Mouse (Mus musculus): Measurements from ENCODE around the gene Arhgef15. TPM values are rescaled to one million over a fixed set of nuclear protein-coding genes. Genes with fewer than 3 reads are reported as not detected.
"Not testable (repeated sequence)": the region's sequence is repeated elsewhere in the genome, so short reads cannot be mapped to it uniquely, and the experiment has no call there.

Arhgef15 gene
- 10.7 and 10.8 TPM in 2 replicates for polyA plus RNA-seq (2014; fragmentation: Nextera tagmentation; extraction: Ambion mirVana)

- peak within 1 kb of the TSS; percentile 63 to 76 for H3K27ac ChIP-seq (replicated peaks in 1 of 2; ENCODE audit: control insufficient read depth in 1 of 2, insufficient read depth in 1 of 2, low read depth in 2 of 2, low read length in 2 of 2)
- H3K36me3 ChIP-seq (ENCODE audit: control insufficient read depth, insufficient read depth, low read length) = no peaks in the 10 kb centered on the region
- H3K9me3 ChIP-seq (ENCODE audit: control insufficient read depth, low read length) = no peaks in the 10 kb centered on the region
- H3K4me1 ChIP-seq (ENCODE audit: control insufficient read depth in 2 of 2, insufficient read depth in 2 of 2, low read length in 2 of 2) = peaks cover 6 to 17% of the 10 kb centered on the region in 2 experiments
- WGBS = 37% methylated on average over 8 of the region's 8 CpGs
- no peak for ATAC-seq (ENCODE audit: insufficient number of reproducible peaks, insufficient read depth, low FRiP score, low read depth)
- peak within 1 kb of the TSS; percentile 53 for H3K4me2 ChIP-seq (ENCODE audit: low read length)
- H3K9ac ChIP-seq (ENCODE audit: low read length) = peak within 1 kb of the TSS; percentile 62
- H3K4me3 ChIP-seq (ENCODE audit: control insufficient read depth in 1 of 2, insufficient read depth in 1 of 2, low read depth in 1 of 2, low read length in 2 of 2) = peak within 1 kb of the TSS; percentile 36 to 42
- H3K27me3 ChIP-seq (ENCODE audit: control insufficient read depth, insufficient read depth, low read length) = peaks cover 13% of the 10 kb centered on the region; the same call in 1 of the 2 replicates
These were observed at the start of gene Arhgef15 for GRCm38 (mm10) chr11:68957308-68957707. TSS of gene Arhgef15 (minus strand) at chr11:68957480.

- not testable (repeated sequence) for H3K9me3 ChIP-seq (ENCODE audit: control insufficient read depth, low read length); H3K27ac ChIP-seq (replicated peaks in 1 of 2; ENCODE audit: control insufficient read depth in 1 of 2, insufficient read depth in 1 of 2, low read depth in 2 of 2, low read length in 2 of 2); H3K4me3 ChIP-seq (ENCODE audit: control insufficient read depth in 1 of 2, insufficient read depth in 1 of 2, low read depth in 1 of 2, low read length in 2 of 2); ATAC-seq (ENCODE audit: insufficient number of reproducible peaks, insufficient read depth, low FRiP score, low read depth); H3K4me2 ChIP-seq (ENCODE audit: low read length); H3K9ac ChIP-seq (ENCODE audit: low read length); H3K27me3 ChIP-seq (ENCODE audit: control insufficient read depth, insufficient read depth, low read length)
- H3K36me3 ChIP-seq (ENCODE audit: control insufficient read depth, insufficient read depth, low read length) = peaks cover 24% of the 10 kb centered on the region
- H3K4me1 ChIP-seq (ENCODE audit: control insufficient read depth in 2 of 2, insufficient read depth in 2 of 2, low read length in 2 of 2) = peaks cover 0 to 14% of the 10 kb centered on the region in 2 experiments; a peak in 3 of 4 replicates
These were observed 49.3 kb upstream of the Arhgef15 start for GRCm38 (mm10) chr11:69006575-69006974.

GRCm38 (mm10) chr11:69005193-69005592 is 47.9 kb upstream of the Arhgef15 start:
- 79% methylated on average over 7 of the region's 7 CpGs for WGBS
- H3K27me3 ChIP-seq (ENCODE audit: control insufficient read depth, insufficient read depth, low read length) = no peaks in the 10 kb centered on the region
- no peaks in the 10 kb centered on the region for H3K9me3 ChIP-seq (ENCODE audit: control insufficient read depth, low read length)
- peaks cover 0 to 8% of the 10 kb centered on the region in 2 experiments; a peak in 3 of 4 replicates for H3K4me1 ChIP-seq (ENCODE audit: control insufficient read depth in 2 of 2, insufficient read depth in 2 of 2, low read length in 2 of 2)
- no peak overlapping the region for H3K9ac ChIP-seq (ENCODE audit: low read length)
- H3K4me3 ChIP-seq (ENCODE audit: control insufficient read depth in 1 of 2, insufficient read depth in 1 of 2, low read depth in 1 of 2, low read length in 2 of 2) = no peak overlapping the region
- ATAC-seq (ENCODE audit: insufficient number of reproducible peaks, insufficient read depth, low FRiP score, low read depth) = no peak
- H3K36me3 ChIP-seq (ENCODE audit: control insufficient read depth, insufficient read depth, low read length) = peaks cover 38% of the 10 kb centered on the region
- H3K27ac ChIP-seq (replicated peaks in 1 of 2; ENCODE audit: control insufficient read depth in 1 of 2, insufficient read depth in 1 of 2, low read depth in 2 of 2, low read length in 2 of 2) = no peak overlapping the region
- H3K4me2 ChIP-seq (ENCODE audit: low read length) = no peak overlapping the region

- Histone ChIP-seq H3K27ac (replicated peaks in 1 of 2; ENCODE audit: control insufficient read depth in 1 of 2, insufficient read depth in 1 of 2, low read depth in 2 of 2, low read length in 2 of 2) (no peak overlapping the region), H3K27me3 (ENCODE audit: control insufficient read depth, insufficient read depth, low read length) (no peaks in the 10 kb centered on the region), H3K9ac (ENCODE audit: low read length) (peak overlapping the region; percentile 31; the same call in 1 of the 2 replicates), H3K4me1 (ENCODE audit: control insufficient read depth in 2 of 2, insufficient read depth in 2 of 2, low read length in 2 of 2) (peaks cover 0 to 8% of the 10 kb centered on the region in 2 experiments; a peak in 3 of 4 replicates), H3K4me2 (ENCODE audit: low read length) (no peak overlapping the region), H3K4me3 (ENCODE audit: control insufficient read depth in 1 of 2, insufficient read depth in 1 of 2, low read depth in 1 of 2, low read length in 2 of 2) (no peak overlapping the region), H3K9me3 (ENCODE audit: control insufficient read depth, low read length) (no peaks in the 10 kb centered on the region), H3K36me3 (ENCODE audit: control insufficient read depth, insufficient read depth, low read length) (peaks cover 54% of the 10 kb centered on the region)
- ATAC-seq (ENCODE audit: insufficient number of reproducible peaks, insufficient read depth, low FRiP score, low read depth) = no peak
- 42% methylated on average over 4 of the region's 4 CpGs for WGBS
These were observed 46.3 kb upstream of the Arhgef15 start for GRCm38 (mm10) chr11:69003592-69003991.

GRCm38 (mm10) chr11:69002782-69003181 is 45.5 kb upstream of the Arhgef15 start:
- not testable (repeated sequence) for H3K4me2 ChIP-seq (ENCODE audit: low read length); H3K27me3 ChIP-seq (ENCODE audit: control insufficient read depth, insufficient read depth, low read length); H3K4me3 ChIP-seq (ENCODE audit: control insufficient read depth in 1 of 2, insufficient read depth in 1 of 2, low read depth in 1 of 2, low read length in 2 of 2); ATAC-seq (ENCODE audit: insufficient number of reproducible peaks, insufficient read depth, low FRiP score, low read depth); H3K9me3 ChIP-seq (ENCODE audit: control insufficient read depth, low read length); H3K27ac ChIP-seq (replicated peaks in 1 of 2; ENCODE audit: control insufficient read depth in 1 of 2, insufficient read depth in 1 of 2, low read depth in 2 of 2, low read length in 2 of 2); H3K4me1 ChIP-seq (ENCODE audit: control insufficient read depth in 2 of 2, insufficient read depth in 2 of 2, low read length in 2 of 2); H3K9ac ChIP-seq (ENCODE audit: low read length)
- H3K36me3 ChIP-seq (ENCODE audit: control insufficient read depth, insufficient read depth, low read length) = peaks cover 62% of the 10 kb centered on the region
- WGBS = 95% methylated on average over 4 of the region's 4 CpGs

- 93% methylated on average over 4 of the region's 4 CpGs for WGBS
These were observed 39.8 kb upstream of the Arhgef15 start for GRCm38 (mm10) chr11:68997080-68997479.

GRCm38 (mm10) chr11:68994377-68994776 is 37.1 kb upstream of the Arhgef15 start:
- Histone ChIP-seq H3K9me3 (ENCODE audit: control insufficient read depth, low read length) (no peaks in the 10 kb centered on the region), H3K4me2 (ENCODE audit: low read length) (no peak overlapping the region), H3K9ac (ENCODE audit: low read length) (no peak overlapping the region), H3K27ac (replicated peaks in 1 of 2; ENCODE audit: control insufficient read depth in 1 of 2, insufficient read depth in 1 of 2, low read depth in 2 of 2, low read length in 2 of 2) (no peak overlapping the region), H3K27me3 (ENCODE audit: control insufficient read depth, insufficient read depth, low read length) (no peaks in the 10 kb centered on the region), H3K36me3 (ENCODE audit: control insufficient read depth, insufficient read depth, low read length) (peaks cover 98% of the 10 kb centered on the region), H3K4me1 (ENCODE audit: control insufficient read depth in 2 of 2, insufficient read depth in 2 of 2, low read length in 2 of 2) (no peaks in the 10 kb centered on the region), H3K4me3 (ENCODE audit: control insufficient read depth in 1 of 2, insufficient read depth in 1 of 2, low read depth in 1 of 2, low read length in 2 of 2) (no peak overlapping the region)
- ATAC-seq (ENCODE audit: insufficient number of reproducible peaks, insufficient read depth, low FRiP score, low read depth) = no peak
- 93% methylated on average over 3 of the region's 3 CpGs for WGBS

More at GRCm38 (mm10) chr11:68997080-68997479, 39.8 kb upstream of the Arhgef15 start:
- Histone ChIP-seq H3K4me1 (ENCODE audit: control insufficient read depth in 2 of 2, insufficient read depth in 2 of 2, low read length in 2 of 2) (no peaks in the 10 kb centered on the region), H3K9me3 (ENCODE audit: control insufficient read depth, low read length) (no peaks in the 10 kb centered on the region), H3K36me3 (ENCODE audit: control insufficient read depth, insufficient read depth, low read length) (peaks cover 98% of the 10 kb centered on the region), H3K9ac (ENCODE audit: low read length) (no peak overlapping the region), H3K4me3 (ENCODE audit: control insufficient read depth in 1 of 2, insufficient read depth in 1 of 2, low read depth in 1 of 2, low read length in 2 of 2) (no peak overlapping the region), H3K27me3 (ENCODE audit: control insufficient read depth, insufficient read depth, low read length) (no peaks in the 10 kb centered on the region), H3K4me2 (ENCODE audit: low read length) (no peak overlapping the region), H3K27ac (replicated peaks in 1 of 2; ENCODE audit: control insufficient read depth in 1 of 2, insufficient read depth in 1 of 2, low read depth in 2 of 2, low read length in 2 of 2) (no peak overlapping the region)
- no peak for ATAC-seq (ENCODE audit: insufficient number of reproducible peaks, insufficient read depth, low FRiP score, low read depth)

GRCm38 (mm10) chr11:68993122-68993521 is 35.8 kb upstream of the Arhgef15 start:
- Histone ChIP-seq H3K36me3 (ENCODE audit: control insufficient read depth, insufficient read depth, low read length) (peaks cover 98% of the 10 kb centered on the region), H3K4me3 (ENCODE audit: control insufficient read depth in 1 of 2, insufficient read depth in 1 of 2, low read depth in 1 of 2, low read length in 2 of 2) (no peak overlapping the region), H3K9ac (ENCODE audit: low read length) (no peak overlapping the region), H3K4me1 (ENCODE audit: control insufficient read depth in 2 of 2, insufficient read depth in 2 of 2, low read length in 2 of 2) (no peaks in the 10 kb centered on the region), H3K9me3 (ENCODE audit: control insufficient read depth, low read length) (no peaks in the 10 kb centered on the region), H3K27me3 (ENCODE audit: control insufficient read depth, insufficient read depth, low read length) (no peaks in the 10 kb centered on the region), H3K4me2 (ENCODE audit: low read length) (no peak overlapping the region), H3K27ac (replicated peaks in 1 of 2; ENCODE audit: control insufficient read depth in 1 of 2, insufficient read depth in 1 of 2, low read depth in 2 of 2, low read length in 2 of 2) (no peak overlapping the region)
- ATAC-seq (ENCODE audit: insufficient number of reproducible peaks, insufficient read depth, low FRiP score, low read depth) = no peak
- WGBS = 90% methylated on average over 7 of the region's 7 CpGs
